Mouse (Mus musculus) megakaryocyte progenitor cell, adult 5-6 weeks (primary cell): ENCODE results near the gene Ccnd1. TPM values are rescaled to one million over a fixed set of nuclear protein-coding genes. Genes with fewer than 3 reads are reported as not detected.

Experiments
- ATAC-seq: replicated peaks from 2 replicates; pipeline ENCODE4 v1.8.0; 2016; ENCODE audit warnings: mild to moderate bottlenecking, moderate TSS enrichment, inconsistent platforms; ENCODE audit not compliant: poor library complexity
- total RNA-seq, 2 experiments: library from RNA; stranded (forward) in 1 of 2; stranded (reverse) in 1 of 2; fragments of 157-497, 149-512 nt in 1 of 2; fragments of 200-1000 nt in 1 of 2; gene quantifications; 2 replicates each; pipeline versions ENCODE4 v1.2.3 to v1.2.4; 2015 to 2017

Ccnd1 gene
- total RNA-seq, 2 experiments from 2014 or later = 8.6 to 12.5 TPM

DNA sequence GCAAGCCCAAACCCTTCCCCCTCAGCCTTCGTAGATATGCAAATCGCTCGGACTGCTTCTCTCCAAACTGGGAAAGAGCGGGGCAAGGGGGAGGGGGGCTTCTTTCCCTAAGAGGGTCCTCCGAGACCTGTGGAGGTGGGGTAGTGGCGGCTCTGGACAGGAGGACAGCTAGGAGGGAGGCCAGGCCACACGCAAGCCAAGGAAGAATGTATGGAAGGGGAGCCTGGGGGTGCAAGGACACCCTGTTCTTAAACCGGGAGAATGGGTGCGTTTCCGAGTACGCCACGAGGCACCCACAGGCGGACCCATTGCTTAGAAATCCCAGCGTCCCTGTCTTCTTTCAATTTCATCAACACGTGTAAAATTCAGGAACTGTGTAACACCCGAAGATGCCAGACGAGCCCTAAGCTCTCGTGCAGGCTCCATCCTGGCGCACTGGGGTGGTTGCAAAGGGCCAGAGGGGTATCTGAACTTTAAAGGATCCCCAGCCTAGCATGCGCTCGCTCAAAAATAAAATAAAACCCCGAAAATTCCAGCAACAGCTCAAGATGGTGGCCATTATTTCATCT, 362 bp upstream of the Ccnd1 start:
- ATAC-seq = no peak

DNA sequence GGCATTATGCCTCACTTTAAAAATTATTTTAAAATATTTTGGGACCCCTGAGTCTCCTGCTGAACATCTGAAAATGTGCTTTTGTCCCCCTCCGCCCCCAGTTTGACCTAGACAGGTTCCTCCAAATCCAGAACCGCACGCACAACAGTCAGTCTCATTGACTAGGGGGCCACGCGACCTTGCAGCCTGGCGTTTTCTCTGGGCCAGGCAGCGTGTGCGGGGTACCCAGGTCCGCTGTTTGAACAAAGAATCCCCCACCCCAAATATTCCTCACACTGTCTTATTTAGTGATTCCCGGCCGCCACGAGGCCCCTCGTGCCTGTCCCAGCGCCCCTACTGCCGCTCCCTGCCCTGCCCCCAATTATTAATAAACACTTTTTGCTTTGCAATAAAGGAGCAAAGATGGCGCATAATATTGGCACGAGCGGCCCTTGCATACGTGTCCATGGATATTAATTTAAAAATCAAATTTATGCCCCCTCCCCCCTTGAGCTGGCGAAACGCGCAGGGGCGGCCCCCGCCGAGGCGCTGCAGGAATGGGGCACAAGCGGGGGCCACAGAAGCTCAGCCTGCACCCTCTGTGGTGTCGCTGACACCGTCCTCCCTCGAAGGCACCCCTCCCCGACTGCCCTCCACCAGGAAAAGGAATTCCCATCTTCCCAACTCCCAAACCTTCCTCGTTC, 923 bp downstream of the Ccnd1 start:
- no peak for ATAC-seq

DNA sequence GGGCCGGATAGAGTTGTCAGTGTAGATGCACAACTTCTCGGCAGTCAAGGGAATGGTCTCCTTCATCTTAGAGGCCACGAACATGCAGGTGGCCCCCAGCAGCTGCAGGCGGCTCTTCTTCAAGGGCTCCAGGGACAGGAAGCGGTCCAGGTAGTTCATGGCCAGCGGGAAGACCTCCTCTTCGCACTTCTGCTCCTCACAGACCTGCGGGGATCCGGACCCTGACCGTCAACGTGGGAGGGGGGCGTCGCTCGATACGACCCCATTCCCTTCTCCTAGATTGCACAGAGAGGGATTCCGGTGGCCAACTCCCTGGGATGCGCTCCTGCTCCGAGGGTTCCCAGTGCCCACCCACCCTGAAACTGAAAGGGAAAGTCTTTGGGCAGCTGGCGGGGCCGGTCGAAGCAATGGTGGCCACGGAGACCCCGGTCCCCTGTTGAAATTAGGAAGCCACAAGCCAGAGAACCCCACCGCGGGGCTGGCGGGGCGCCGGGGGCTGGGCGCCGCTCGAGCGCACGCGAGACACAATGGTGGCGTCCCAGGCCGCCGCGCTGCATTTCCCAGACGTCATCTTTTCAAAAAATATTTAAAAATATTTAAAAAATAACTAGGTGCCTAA, 1.7 kb downstream of the Ccnd1 start:
- no peak; the same call in 1 of the 2 replicates for ATAC-seq

DNA sequence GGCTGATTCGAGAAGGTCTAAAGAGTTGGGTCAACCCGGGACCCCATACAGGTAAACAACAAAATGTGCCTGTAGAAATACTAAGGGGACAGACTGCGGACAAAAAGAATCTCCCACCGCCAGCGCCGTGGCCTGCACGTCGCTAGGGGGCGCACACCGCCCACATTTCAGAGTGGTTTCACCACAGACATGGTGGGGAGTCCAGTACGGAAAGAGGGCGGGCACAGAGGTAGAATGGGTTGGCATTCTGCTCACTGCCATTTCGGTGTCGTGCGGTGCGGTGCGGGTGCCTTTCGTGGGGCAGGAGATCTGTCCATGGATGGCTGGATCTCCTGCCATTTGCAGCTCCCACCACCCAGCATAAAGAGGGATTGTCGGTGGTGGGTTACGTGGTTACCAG, 2.2 kb downstream of the Ccnd1 start:
- peak; percentile 74 for ATAC-seq

DNA sequence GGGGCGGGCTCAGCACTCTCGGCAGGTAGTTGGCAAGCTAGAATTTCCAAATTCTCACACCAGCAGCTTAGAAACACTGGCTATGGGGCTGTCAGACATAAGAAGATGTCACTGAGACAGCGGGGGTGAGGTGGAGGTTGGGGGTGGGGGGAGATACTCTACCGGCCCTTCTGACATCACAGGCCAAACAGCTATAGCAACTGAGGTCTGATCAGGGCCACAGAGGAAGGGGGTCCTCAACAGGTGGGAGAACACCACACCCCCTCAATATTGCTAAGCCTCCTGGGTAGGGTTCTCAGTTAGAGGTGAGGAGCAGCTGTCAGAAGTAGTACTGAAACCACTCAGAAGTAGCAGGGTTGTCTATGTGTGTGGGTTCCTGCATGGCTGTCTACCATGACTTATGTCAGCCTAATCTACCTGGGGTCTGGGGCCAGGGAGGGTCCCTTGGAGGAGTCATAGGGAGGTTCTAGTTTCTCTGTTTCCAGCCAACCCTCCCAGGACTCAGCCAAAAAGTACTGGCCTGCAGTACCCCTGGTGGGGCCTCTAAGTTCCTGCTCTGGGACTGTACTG, 3.3 kb downstream of the Ccnd1 start:
- ATAC-seq = no peak

DNA sequence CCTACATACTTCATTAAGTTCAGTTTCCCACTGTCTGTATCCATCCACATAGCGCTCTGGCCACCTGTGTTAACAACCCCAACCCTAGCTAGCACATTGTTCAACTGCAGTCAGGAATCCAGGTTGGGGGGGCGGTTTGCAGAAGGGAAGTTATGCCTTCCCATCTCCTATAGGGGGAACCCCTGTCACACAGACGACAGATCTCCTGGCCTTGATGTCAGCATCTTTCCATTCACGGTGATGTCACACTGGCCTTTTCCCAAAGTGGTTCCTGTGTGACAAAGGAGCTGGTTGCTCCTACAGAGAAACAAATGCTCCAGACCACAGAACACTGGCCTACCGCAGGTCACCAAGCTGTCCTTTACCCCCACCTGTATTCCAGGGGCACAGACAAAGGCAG, 4.2 kb downstream of the Ccnd1 start:
- ATAC-seq = 0 out of 2 replicates have a peak, but pooled peaks have one; percentile 14

DNA sequence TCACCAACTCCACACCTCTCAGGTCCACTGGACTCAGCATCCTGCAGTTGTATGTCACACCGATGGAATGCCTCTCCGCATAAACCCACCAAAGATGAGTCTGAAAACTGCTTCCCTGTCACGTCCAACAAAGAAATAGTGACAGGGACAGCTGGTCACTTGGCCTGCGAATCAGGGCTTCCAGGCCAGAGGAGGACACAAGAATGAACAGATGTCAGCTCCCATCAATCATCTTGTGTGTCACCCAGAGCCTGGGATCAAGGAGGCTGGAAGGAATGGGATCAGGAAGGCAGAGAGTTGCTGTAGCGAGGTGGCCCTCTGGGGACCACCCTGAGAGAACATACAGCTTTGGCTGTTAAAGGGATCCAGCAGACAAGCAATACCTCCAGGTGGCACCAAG, 4.8 kb downstream of the Ccnd1 start:
- ATAC-seq = no peak

DNA sequence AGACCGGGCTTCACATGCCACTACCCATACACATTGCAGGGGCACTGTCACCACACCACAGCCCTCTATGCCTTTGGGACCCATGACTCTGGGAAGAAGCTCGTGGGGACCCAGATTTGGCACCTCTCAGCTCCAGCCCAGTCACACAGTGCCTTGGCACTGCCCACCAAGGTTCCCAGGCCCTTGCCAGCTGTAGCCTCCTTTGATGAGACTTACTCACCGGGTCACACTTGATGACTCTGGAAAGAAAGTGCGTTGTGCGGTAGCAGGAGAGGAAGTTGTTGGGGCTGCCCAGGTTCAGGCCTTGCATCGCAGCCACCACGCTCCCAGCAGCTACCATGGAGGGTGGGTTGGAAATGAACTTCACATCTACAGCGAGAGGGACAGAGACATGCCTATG, 5.9 kb downstream of the Ccnd1 start:
- ATAC-seq = no peak

DNA sequence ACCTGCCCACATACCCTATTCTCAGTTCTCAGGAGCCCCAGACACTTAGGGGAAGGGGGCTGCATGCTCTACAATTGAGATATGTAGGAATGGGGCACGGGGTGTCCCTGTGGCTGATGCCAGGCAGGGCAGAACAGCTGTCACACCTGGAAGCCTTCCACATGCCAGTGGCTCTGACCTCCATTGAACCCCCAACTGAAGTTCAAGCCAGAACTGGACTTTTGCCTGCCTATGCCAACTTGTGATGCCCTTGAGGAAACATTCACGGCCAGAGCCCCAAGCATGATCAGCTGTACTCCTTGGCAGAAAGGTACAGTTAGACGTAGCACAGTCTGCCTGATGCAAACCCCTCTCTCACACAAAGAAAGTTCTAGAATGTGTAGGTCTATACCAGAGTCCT, 6.4 kb downstream of the Ccnd1 start:
- ATAC-seq = no peak

DNA sequence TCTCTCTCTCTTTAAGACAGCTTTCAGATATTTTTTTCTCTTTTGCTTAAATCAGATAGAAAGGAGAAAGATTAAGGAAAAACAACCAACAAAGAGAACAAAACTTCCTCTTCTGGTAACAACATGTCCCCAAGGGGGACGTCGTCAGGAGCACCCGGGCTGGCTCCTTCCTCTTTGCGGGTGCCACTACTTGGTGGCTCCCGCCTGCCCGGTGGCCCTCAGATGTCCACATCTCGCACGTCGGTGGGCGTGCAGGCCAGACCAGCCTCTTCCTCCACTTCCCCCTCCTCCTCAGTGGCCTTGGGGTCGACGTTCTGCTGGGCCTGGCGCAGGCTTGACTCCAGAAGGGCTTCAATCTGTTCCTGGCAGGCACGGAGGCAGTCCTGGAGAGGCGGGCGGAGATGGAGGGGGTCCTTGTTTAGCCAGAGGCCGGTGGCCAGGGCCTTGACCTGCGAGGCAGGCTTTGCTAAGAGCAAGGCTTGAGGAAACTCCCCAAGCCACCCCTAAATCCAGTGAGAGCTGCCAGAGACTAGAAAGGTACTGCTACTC, 7.3 kb downstream of the Ccnd1 start:
- ATAC-seq = peak; percentile 29

DNA sequence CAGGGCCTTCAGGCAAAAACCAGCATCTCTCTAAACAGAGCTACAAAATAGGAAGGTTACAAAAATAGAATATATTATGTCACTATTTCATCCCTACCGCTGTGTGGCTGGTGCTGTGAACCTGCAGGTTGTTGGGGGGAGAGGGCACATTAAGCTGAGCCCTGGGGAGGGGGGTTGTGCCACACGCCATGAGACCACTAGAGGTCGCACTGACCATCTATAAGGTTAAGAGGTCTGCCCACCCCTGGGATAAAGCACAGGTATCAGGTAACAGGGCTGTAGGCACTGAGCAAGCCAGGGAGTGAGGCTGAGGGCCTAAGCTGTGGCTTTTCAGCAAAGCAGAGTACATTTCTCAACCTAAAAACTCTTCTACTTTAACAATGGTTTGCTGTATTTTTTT, 7.9 kb downstream of the Ccnd1 start:
- no peak; the same call in 1 of the 2 replicates for ATAC-seq

DNA sequence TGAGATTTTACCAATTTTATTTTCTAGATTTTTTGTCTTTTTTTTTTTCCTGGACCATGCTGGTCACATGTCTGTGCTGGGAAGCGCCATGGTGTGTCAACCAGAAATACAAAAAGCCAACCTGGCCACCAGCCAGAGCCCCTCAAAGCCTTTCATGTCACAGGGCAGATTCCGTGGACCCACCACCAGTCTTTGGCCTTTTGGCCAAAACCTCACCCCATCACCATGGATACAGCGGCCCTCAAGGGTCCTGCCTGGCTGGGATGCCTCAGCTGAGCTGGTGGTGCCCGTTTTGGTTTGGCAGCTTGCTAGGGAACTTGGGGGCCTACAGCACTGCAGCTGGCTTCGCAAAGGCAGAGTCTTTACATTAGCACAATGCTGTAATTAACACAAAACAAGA, 9.8 kb downstream of the Ccnd1 start:
- no peak for ATAC-seq

DNA sequence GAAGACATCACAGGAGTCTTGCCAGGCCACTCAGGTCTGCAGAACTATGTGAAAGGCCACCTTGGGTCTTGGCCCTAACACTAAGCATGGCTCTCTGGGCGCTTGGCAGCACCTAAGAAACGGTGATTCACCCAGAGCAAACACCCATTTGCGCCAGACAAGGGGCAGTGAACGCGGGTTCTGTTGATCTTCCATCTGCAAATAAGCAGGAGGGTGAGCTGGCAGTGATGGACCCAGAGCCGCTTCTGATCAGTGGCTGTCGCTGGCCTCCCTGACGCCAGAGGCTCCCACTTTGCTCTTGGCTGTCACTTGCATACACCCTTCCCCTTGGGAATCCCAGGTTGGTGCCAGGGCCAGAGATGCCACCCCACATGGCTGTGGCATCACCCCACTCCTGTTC, 10.2 kb downstream of the Ccnd1 start:
- no peak for ATAC-seq

DNA sequence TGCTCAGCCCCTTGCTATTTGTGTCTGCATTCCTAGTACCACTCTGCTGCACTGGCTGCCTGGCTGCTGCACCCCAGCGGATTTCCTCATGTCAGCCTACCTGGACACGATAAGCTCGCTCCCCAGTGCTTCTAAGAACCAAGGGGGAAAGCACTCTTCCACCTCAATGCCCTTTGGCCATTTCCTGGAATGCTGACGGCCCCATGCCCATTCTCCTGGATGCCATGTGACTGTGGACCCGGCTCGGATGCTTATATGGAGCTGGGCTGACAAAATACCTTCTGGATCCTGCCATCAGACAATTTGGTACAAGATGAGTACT, 10.9 kb downstream of the Ccnd1 start:
- ATAC-seq = no peak

DNA sequence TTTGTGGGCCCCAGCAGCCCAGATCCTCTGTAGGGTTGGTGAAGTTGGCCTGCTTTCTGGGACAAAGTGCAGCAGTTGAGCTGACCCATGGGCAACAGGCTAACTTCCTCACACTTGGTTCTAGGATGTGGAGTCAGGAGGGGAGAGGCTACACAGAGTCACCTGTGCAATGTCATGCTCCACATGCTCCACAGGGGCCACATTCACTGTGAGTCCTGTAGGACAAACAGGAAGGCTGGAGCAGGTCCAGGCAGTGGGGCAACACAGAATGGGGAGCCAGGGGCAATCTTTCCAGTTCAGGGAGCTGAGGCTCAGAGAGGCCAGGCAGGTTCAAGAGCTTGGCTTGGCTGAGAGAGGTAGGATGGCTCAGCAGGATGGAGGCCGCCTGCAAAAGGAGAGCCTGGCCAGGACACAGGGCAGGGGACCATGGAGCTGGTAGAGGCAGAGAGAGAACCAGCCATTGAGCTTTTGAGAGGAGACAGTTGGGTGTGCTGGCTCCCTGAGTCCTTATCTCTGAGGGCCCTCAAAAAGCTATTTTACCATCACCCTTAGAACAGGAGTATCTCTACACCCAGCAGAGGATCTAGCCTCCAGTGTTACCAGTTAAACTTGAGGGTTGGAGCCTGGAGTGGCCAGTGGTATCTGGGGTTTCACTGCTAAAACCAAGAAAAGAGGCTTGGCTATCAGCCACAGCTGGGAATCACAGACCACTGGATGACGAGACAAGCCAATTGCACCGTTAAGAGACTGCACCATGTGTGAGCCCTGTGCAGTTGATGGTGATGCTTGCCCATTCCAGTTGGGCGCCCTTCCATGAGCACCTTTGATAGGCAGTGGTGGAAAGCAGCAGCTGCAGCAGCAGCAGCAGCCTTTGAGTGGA, 11.5 kb downstream of the Ccnd1 start:
- ATAC-seq = peak; percentile 58

DNA sequence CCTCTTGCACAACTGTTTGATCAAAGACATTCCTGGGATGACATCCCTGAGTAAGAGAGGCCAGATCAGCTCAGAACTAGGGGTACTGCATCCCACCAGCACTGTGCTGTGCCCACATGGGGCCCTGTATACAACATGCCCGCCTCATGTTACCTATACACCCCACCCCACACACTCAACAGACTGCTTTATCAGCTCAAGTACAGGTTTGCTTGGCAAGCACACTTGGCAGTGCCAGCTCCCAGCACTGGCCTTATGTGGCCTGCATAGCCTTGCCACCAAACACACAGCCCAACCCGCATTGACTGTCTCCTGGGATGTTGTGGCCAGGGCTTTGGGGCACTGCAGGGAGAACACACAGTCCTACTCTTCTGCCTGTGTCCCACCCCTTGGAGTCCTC, 12.1 kb downstream of the Ccnd1 start:
- ATAC-seq = peak; percentile 68

DNA sequence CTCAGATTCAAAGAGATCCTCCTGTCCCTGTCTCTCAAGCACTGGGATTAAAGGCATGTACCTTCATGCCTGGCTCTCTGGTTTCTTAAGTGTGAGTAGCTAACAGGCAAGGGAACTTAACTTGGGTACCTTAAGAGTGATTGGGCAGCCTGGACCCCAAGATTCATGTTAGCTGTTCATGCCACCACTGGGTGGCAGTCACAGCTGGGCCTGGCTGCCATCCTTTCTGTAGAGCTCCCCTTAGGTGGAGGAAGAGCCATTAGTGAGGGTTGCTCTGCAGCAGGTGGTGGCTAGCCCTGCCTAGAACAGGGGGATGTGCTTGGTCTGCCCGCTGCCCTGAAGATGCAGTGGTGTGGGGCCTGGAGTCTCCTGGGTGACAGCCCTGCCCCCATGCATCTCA, 20.9 kb downstream of the Ccnd1 start:
- 0 out of 2 replicates have a peak, but pooled peaks have one; percentile 20 for ATAC-seq

DNA sequence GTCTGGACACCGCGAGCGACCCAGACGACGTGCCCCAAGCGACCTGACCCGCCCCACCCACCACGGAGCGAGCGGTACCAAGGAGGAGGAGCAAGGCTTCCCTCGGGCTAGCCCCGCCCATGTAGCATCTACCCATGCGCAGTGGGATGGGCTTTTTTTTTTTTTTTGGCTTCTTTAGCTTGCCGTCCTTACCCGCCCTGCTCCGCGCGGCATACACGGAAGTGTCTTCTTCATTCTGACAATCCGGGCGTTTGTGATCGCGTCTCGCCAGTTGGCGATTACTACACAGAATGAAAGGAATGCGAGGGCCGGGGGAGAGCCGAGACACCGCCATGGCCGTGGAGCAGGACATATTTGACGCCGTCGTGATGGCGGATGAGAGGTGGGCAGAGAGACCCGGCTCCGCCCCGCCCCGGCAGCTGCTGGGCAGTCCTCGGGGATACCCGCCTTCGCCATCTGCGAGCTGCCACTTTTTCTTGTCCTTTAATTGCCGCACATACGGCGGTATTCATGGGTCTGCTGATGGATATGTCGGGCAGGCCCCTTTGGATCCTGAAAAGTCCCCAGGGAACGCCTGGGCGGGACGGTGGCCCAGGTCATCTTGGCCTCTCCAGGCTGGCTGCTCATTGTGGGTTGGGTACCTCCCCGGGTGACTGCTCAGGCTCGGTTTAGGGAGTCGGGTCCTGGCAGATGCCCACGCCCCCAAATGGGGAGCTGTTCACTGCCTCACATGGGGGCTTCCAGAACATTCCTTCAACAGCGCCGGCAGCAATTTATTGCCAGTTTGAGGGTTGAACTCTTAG, 24.6 kb downstream of the Ccnd1 start, which contains the start of gene LTO1:
LTO1 (plus strand) TSS at position 153 of the 803 bp plus-strand sequence.
- peak; percentile 91 for ATAC-seq

DNA sequence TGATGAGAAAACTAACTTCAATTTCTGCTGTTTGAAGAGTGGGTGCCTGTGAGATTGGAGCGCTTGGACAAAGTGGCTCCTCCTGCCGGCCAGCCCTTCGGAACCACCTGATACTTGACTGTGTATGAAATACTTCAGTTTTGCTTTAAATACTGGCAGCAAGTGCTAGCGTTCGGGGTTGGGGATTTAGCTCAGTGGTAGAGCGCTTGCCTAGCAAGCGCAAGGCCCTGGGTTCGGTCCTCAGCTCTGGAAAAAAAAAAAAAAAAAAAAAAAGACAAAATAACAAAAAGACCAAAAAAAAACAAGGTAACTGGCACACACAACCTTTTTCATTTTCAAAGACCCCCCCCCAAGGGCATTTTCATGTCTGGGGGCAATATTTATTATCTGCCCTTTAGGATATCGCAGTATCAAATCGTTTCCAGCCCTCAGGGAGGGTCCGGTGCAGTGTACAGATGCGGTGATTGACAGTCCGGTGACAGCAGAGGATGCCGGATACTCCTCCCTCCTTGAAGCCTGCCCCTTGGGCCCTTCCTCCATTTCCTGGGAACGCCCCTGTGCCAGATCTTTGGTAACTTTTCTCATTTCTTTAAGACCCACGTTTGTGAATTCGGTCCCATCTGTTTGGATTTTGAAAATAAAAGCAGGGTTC, 25.3 kb downstream of the Ccnd1 start:
- peak; percentile 86 for ATAC-seq

DNA sequence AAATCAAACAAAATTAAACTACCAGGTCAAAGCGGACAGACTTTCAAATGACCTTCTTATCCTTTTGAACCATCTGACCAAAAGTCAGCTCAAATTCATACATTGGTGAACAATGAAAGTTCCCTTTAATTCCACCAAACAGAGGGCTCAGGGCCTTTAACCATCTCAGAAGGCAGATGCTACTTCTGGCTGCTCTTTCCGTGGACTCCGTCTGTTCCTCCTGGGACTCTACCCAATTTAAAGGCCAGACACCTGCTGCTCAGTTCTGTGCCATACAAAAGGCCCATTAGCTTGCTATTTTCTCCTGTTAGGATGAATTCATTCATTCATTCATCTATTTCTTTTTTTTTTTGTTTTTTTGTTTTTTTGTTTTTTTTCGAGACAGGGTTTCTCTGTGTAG, 26.8 kb downstream of the Ccnd1 start:
- ATAC-seq = no peak
